Mouse (Mus musculus) forelimb bud, embryonic 11.5 days (tissue): Measurements from ENCODE around the gene Tspan9.

ENCODE experiments used
- DNase-seq: peaks from one replicate; pipeline ENCODE4 v3.0.0-alpha.2; 2012; ENCODE audit warnings: low read depth, low spot score

The Tspan9 gene

GRCm38 (mm10) chr6:128104712-128105324, 38.6 kb downstream of the Tspan9 start:
- peak; percentile 32 for DNase-seq

DNA sequence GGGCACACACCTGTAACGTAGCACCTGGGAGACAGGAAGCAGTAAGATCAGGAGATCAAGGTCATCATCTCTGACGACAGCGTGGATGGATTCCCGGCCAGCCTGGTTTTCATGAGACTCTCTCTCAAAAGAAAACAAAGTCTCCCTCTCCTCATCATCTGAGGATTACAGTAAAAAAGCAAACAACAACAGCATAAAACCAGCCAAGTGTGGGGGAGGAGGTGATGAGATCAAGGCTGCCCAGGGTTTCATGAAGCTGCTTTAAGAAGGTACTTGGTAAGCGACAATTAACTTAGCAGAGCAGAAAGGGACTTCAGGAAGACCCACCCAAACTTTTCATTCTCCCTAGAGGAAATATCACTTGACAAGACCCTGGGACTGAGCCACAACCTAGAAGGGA, 39.5 kb downstream of the Tspan9 start:
- no peak for DNase-seq

GRCm38 (mm10) chr6:128102296-128102999, 40.9 kb downstream of the Tspan9 start:
- DNase-seq: no peak

DNA sequence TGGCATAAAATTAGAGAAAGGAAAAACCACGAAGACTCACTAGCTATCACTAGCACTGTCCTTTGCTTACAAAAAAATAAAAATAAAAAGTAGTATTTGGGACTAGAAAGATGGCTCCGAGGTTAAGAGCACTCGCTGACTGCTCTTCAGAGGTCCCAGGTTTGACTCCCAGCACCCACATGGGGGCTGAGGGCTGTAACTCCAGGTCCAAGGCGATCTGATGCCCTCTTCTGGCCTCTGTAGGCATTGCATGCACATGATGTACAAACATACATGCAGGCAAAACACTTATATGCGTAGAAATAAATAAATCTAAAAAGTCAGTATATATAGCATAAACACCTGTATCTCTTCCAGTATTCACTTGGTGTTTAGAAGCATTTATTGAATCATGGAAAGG, 43.5 kb downstream of the Tspan9 start:
- no peak for DNase-seq

GRCm38 (mm10) chr6:128099190-128099589, 44.2 kb downstream of the Tspan9 start:
- DNase-seq: no peak

GRCm38 (mm10) chr6:128096521-128096920, 46.9 kb downstream of the Tspan9 start:
- no peak for DNase-seq

DNA sequence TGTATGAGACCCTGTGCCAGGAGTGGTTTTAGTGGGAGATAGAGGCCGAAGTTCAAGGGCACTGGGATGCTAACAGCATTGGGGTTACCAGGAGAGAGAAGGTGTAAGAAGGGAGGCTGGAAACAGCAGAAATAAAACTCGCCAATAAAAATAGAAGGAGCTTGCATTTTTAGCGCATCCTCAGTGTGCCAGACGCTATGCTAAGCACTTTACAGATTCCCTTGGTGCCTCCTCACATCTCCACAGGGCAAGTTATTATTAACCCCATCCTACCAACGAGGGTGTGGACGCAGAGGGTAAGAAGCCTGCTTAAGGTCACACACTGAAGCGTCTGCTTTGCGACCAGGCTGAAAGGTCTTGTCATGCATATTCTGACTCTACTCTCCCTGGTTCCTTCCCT, 47.5 kb downstream of the Tspan9 start:
- DNase-seq: no peak

- DNase-seq: no peak
Observed at GRCm38 (mm10) chr6:128095131-128095530, 48.3 kb downstream of the Tspan9 start.

DNA sequence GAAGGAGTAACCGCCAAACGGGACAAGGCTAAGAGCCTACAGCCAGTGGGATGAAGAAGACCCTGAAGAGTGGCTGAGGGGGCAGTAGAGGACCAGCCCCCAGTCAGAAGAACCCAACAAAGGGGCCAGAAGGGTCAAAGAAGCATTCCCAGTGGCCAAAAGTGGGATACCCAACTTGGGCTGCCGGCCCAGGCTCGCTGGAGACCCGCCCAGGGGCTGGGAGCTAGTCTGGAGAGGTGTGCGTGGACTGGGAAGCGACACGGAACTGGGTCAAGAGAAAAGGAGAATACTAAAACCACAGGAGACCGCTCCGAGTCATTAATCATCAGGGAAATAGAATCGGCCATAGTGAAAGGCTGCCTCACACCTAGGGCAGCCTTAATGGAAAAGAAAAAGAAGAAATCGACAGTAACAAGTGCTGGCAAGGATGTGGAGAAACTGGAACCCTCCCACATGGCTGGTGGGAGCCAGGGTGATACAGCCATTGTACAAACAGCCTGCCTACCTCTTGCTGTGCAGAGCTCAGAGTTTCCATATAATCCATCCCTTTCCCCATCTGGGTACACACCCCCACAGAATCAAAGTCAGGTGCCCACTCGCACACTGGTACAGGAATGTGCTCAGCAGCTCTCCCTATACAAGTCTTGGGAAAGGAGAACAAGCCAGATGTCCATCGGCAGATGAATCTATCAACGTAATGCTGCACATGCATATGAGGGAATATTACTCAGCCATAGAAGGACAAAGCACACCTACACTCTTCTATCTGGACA, 49.4 kb downstream of the Tspan9 start:
- DNase-seq: no peak

GRCm38 (mm10) chr6:128092621-128093020, 50.8 kb downstream of the Tspan9 start:
- no peak for DNase-seq

- DNase-seq: no peak
Observed at GRCm38 (mm10) chr6:128091833-128092166, 51.6 kb downstream of the Tspan9 start.

DNA sequence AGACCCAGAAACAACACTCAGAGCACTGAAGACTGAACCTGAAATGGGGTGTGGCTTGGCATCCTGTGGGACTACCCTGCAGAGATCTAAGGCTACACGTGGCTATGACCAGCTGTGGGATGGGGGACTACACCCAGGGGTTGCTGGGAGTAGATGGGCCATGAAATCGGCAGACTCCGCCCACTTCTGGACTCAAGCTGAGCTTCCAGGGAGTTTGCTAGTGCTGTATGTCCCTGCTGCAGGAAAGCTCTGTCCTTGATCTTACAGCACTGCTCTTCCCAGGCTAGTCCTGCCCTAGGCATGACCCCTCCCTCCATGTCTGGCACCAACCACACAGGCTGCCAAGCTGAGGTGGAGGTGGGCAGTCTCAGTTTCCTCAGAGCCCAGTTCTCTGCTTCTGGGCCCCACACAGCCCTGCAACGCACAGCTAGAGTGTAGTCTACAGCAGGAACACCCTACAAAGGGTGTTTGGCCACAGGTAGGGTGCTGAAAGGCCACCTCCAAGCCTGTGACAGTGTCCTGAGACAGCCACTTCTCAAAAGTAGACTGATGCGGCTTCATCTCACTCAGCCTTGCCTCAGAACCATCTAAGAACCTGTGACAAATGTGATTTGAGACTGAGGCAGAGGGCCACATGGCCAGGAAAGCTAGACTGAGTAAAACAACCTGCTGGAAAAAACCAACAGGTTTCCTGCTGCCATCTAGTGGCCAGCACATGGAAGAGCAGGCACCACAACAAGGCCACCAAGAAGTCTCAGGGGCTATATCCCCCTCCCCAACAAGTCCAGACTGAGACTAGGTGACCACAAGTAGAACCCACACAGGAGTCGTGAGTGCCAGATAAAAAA, 52.2 kb downstream of the Tspan9 start:
- DNase-seq: peak; percentile 81

- no peak for DNase-seq
Observed at GRCm38 (mm10) chr6:128089770-128090702, 53.4 kb downstream of the Tspan9 start.

DNA sequence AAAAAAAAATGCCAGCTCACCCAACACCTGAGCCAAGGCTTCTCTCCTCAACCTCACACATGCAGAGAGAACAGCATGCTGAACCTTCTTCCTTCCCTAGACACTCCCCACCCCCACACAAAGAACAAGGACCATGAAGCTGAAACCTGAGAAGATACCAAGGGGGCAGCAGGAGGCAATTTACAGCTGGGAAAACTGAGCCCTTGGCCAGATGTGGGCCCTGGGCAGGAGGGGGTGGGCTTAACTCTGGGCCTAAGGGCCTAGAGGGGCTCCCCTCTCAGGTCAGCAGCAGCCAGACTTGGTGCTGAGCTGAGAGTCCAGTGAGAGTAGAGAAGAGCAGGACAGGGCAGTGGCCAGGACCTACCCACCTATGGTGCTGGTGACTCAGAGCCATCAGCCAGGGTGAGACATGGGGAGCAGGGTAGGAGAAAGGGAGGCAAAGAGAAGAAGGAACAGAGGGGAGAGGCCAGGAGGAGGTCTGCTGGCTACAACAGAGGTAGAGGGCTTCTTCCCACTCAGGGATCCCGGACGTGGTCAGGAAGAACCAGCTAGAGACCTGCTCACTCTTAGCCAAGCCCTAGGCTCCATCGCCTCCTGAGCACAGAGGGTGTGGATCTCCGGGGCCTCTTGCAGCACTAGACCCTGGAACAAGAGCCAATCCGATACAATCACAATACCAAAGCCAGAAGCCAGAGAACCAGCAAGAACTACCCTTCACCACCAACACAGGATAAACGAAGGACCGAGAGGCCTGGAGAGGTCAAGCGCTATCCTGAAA, 54.5 kb downstream of the Tspan9 start:
- DNase-seq: peak; percentile 74

- no peak for DNase-seq
Observed at GRCm38 (mm10) chr6:128085488-128086066, 57.8 kb downstream of the Tspan9 start.

DNA sequence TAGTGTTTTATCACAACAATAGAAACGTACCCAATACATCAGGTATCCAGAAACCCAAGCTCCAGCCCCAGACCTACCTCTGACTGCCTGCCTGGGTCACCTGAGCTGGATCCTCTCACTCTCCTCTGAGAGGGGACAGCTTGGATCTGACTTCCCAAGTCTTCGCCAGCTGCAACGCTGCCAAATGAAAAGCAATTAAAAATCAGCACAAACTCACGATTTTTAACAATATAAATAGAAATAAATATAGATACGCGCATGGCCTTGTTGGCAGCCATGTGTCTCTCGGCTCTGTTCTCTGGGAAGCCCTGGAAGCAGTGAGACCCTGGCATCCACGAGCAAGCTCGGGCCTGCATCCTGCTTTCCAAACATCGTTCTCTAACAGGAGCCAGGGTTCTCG, 60.1 kb downstream of the Tspan9 start:
- no peak for DNase-seq

GRCm38 (mm10) chr6:128081781-128082180, 61.6 kb downstream of the Tspan9 start:
- no peak for DNase-seq

GRCm38 (mm10) chr6:128081293-128081692, 62.1 kb downstream of the Tspan9 start:
- DNase-seq: no peak

DNA sequence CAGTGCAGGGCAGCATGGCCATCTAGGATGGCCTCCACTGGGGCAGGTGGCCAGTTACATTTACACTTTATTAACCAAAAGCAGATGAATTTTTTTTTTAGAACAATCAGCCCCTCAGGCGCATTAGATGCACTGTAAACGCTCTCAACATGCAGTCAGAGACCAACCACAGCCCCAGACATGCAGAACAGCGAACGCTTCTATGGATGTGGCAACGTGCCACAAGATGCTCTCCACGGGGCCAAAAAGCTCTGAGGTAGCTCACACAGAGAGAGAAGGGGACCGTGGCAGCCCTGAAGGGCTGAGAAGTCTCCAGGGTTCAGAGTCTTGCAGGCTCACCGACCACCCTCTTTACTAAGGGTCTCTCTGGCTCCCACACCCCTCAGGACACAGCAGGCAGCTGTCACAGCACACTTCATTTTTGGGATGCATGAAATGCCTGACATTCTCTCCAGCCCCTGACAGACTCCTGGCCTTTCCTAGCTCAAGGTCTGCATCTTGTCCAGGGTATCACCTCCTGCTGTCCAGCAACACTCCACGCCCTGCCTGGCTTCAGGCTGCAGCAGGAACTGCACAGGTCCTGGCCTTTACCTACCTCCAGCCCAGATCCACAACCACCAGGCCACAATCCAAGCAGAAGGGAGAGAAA, 63.7 kb downstream of the Tspan9 start:
- no peak for DNase-seq
